Mouse (Mus musculus): ENCODE results near the gene Atp6v0a1.

The Atp6v0a1 gene

DNA sequence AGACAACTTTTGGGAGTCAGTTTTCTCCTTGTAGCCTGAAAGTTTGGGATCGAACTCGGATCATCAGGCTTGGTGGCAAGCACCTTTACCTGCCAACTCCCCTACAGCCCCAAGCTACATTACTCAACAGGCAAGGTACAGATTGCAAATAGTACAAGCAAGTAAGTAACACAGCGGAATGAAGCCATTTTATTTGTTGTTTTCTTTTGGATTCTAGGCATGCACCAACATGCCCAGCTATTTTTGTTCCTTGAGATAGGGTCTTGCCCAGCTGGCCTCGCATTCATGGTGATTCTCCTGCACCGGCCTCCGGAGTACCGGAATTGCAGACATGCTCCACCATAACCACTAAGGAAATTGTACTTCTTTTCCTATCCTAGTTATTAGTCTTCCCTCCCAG lies 36.0 kb upstream of the Atp6v0a1 start:
- no peaks in the 10 kb centered on the region for H3K36me3 ChIP-seq (ENCODE audit: insufficient read depth, low read length)
- no peak for TF ChIP-seq NANOG (IDR thresholded peaks at IDR 0.05; ENCODE audit: borderline replicate concordance, low read length)
- no peak for TF ChIP-seq POU5F1 (IDR thresholded peaks at IDR 0.05; ENCODE audit: borderline replicate concordance, low read length)
- no peak for TF ChIP-seq CTCF (conservative IDR thresholded peaks at IDR 0.05; ENCODE audit: low read length)
- H3K9me3 ChIP-seq (ENCODE audit: low read length): no peaks in the 10 kb centered on the region
- peaks cover 57% of the 10 kb centered on the region for H3K27me3 ChIP-seq (ENCODE audit: insufficient read depth, low read length)
- no peak overlapping the region for H3K4me3 ChIP-seq (replicated peaks; ENCODE audit: low read length)
- peaks cover 32% of the 10 kb centered on the region for H3K4me1 ChIP-seq (replicated peaks; ENCODE audit: low read depth, low read length)

DNA sequence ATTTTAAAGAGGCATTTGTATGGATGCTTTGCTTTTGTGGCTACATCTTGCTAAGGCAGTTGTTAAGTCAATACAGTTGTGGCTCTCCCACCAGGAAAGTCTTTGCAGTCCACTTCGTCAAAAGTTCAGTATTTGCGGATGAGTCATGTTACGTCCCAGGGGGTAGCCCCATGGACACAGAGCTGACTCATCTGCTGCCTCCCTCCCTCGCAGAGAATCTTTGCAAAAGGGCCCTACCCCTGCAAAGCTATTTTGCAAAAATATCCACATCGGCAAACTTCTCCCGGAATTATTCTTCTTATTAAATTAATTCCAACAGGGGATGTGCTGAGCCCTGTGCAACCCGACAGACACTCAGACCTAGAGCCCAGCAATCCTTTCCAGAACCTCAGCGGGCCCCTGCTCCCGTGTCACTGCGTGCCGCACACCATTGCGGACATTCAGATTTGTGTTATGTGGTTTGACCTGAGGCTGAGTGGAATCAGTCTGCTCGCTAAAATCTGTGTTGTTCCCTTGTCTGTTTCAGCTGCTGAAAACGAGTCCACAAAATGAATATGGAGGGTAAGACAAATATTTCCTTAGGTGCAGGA lies 34.8 kb upstream of the Atp6v0a1 start:
- Histone ChIP-seq H3K4me3 (replicated peaks; ENCODE audit: low read length) (no peak overlapping the region), H3K36me3 (ENCODE audit: insufficient read depth, low read length) (no peaks in the 10 kb centered on the region), H3K4me1 (replicated peaks; ENCODE audit: low read depth, low read length) (peaks cover 23% of the 10 kb centered on the region), H3K27me3 (ENCODE audit: insufficient read depth, low read length) (peaks cover 48% of the 10 kb centered on the region), H3K9me3 (ENCODE audit: low read length) (no peaks in the 10 kb centered on the region)
- TF ChIP-seq POU5F1 (IDR thresholded peaks at IDR 0.05; ENCODE audit: borderline replicate concordance, low read length) (no peak), NANOG (IDR thresholded peaks at IDR 0.05; ENCODE audit: borderline replicate concordance, low read length) (no peak), CTCF (conservative IDR thresholded peaks at IDR 0.05; ENCODE audit: low read length) (no peak)

DNA sequence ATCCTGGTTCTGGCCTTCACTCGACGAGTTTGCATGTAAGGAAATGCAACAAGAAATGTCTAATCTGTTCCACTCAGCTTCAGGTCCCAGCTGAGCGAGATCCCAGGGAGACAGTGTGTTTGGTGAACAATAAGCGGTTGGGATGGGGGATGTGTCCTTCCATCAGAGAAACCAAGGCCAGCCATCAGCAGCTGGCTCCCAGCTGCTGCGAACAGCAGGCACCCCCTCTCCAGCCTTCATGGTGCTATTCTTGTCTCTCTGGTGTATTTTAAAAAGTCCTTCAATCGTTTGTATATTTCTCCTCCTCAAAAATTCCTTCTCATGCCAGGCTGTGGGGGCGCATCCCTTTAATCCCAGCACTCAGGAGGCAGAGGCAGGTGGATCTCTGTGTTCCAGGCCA lies 34.0 kb upstream of the Atp6v0a1 start:
- Histone ChIP-seq H3K36me3 (ENCODE audit: insufficient read depth, low read length) (no peaks in the 10 kb centered on the region), H3K4me1 (replicated peaks; ENCODE audit: low read depth, low read length) (peaks cover 21% of the 10 kb centered on the region), H3K27me3 (ENCODE audit: insufficient read depth, low read length) (peaks cover 47% of the 10 kb centered on the region), H3K4me3 (replicated peaks; ENCODE audit: low read length) (no peak overlapping the region), H3K9me3 (ENCODE audit: low read length) (no peaks in the 10 kb centered on the region)
- no peak for TF ChIP-seq POU5F1 (IDR thresholded peaks at IDR 0.05; ENCODE audit: borderline replicate concordance, low read length)
- TF ChIP-seq CTCF (conservative IDR thresholded peaks at IDR 0.05; ENCODE audit: low read length): no peak
- no peak for TF ChIP-seq NANOG (IDR thresholded peaks at IDR 0.05; ENCODE audit: borderline replicate concordance, low read length)

DNA sequence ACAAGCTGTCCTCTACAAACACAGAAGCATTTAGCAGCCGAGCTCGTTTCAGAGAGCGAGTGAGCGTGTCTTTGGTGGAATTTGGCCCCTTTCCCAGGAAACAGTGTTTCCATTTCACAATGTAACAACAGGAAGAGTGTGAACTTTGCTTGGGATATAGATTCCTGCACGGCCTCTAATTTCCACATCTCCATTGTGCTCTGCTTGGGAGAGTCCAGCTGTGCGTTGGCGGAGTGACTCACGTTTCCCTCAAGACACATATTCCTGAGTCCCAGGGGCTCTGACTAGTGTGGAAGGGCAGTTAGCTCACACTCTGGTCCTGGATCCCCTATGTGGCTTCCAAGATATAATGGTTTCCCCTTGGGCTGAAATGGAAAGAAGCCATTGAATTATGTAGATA lies 29.4 kb upstream of the Atp6v0a1 start:
- Histone ChIP-seq H3K4me3 (replicated peaks; ENCODE audit: low read length) (no peak overlapping the region), H3K4me1 (replicated peaks; ENCODE audit: low read depth, low read length) (peaks cover 15% of the 10 kb centered on the region), H3K9me3 (ENCODE audit: low read length) (no peaks in the 10 kb centered on the region), H3K36me3 (ENCODE audit: insufficient read depth, low read length) (no peaks in the 10 kb centered on the region), H3K27me3 (ENCODE audit: insufficient read depth, low read length) (peaks cover 24% of the 10 kb centered on the region)
- TF ChIP-seq POU5F1 (IDR thresholded peaks at IDR 0.05; ENCODE audit: borderline replicate concordance, low read length) (no peak), NANOG (IDR thresholded peaks at IDR 0.05; ENCODE audit: borderline replicate concordance, low read length) (no peak)

DNA sequence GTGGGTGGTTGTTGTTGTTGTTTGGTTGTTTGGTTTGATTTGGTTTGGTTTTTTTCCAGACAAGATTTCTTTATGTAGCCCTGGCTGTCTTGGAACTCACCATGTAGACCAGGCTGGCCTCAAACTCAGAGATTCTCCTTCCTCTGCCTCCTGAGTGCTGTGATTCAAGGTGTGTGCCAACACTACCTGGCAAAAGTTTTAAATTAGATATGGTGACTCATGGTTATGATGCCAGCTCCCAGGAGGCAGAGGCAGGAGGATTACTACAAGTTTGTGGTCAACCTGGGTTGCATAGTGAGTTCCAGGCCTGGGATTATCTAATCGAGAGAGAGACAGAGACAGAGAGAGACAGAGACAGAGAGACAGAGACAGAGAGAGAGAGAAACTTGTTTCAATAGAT lies 28.8 kb upstream of the Atp6v0a1 start:
- TF ChIP-seq CTCF (conservative IDR thresholded peaks at IDR 0.05; ENCODE audit: low read length) (no peak), POU5F1 (IDR thresholded peaks at IDR 0.05; ENCODE audit: borderline replicate concordance, low read length) (no peak), NANOG (IDR thresholded peaks at IDR 0.05; ENCODE audit: borderline replicate concordance, low read length) (no peak)

GRCm38 (mm10) chr11:100981236-100981635 lies 28.0 kb upstream of the Atp6v0a1 start:
- Histone ChIP-seq H3K36me3 (ENCODE audit: insufficient read depth, low read length) (no peaks in the 10 kb centered on the region), H3K9me3 (ENCODE audit: low read length) (no peaks in the 10 kb centered on the region), H3K4me1 (replicated peaks; ENCODE audit: low read depth, low read length) (peaks cover 14% of the 10 kb centered on the region), H3K27me3 (ENCODE audit: insufficient read depth, low read length) (peaks cover 24% of the 10 kb centered on the region), H3K4me3 (replicated peaks; ENCODE audit: low read length) (no peak overlapping the region)
- no peak for TF ChIP-seq CTCF (conservative IDR thresholded peaks at IDR 0.05; ENCODE audit: low read length)
- no peak for TF ChIP-seq NANOG (IDR thresholded peaks at IDR 0.05; ENCODE audit: borderline replicate concordance, low read length)
- TF ChIP-seq POU5F1 (IDR thresholded peaks at IDR 0.05; ENCODE audit: borderline replicate concordance, low read length): no peak

More for the DNA sequence above, 28.8 kb upstream of the Atp6v0a1 start:
- H3K27me3 ChIP-seq (ENCODE audit: insufficient read depth, low read length): peaks cover 24% of the 10 kb centered on the region
- no peaks in the 10 kb centered on the region for H3K9me3 ChIP-seq (ENCODE audit: low read length)
- H3K4me1 ChIP-seq (replicated peaks; ENCODE audit: low read depth, low read length): peaks cover 12% of the 10 kb centered on the region
- H3K4me3 ChIP-seq (replicated peaks; ENCODE audit: low read length): no peak overlapping the region
- H3K36me3 ChIP-seq (ENCODE audit: insufficient read depth, low read length): no peaks in the 10 kb centered on the region

DNA sequence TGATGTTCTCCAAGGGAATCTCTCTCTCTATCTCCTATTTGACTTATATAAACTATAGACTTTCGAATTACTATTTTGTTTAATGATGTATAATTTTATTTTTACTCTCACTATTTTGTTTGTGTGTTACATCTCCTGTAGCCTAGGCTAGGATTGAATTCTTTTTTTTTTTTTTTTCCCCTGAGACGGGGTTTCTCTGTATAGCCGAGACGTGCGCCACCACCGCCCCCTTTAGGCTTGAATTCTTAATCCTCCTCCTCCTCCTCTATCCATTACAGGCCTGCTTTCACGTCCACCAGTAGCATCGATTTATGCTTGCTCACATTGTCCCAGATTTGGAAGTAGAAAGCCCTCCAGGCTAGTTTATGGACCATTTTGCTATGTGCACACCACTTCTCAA lies 27.2 kb upstream of the Atp6v0a1 start:
- Histone ChIP-seq H3K4me1 (replicated peaks; ENCODE audit: low read depth, low read length) (peaks cover 17% of the 10 kb centered on the region), H3K4me3 (replicated peaks; ENCODE audit: low read length) (no peak overlapping the region), H3K27me3 (ENCODE audit: insufficient read depth, low read length) (peaks cover 24% of the 10 kb centered on the region), H3K36me3 (ENCODE audit: insufficient read depth, low read length) (no peaks in the 10 kb centered on the region), H3K9me3 (ENCODE audit: low read length) (no peaks in the 10 kb centered on the region)
- TF ChIP-seq CTCF (conservative IDR thresholded peaks at IDR 0.05; ENCODE audit: low read length): no peak
- no peak for TF ChIP-seq NANOG (IDR thresholded peaks at IDR 0.05; ENCODE audit: borderline replicate concordance, low read length)
- TF ChIP-seq POU5F1 (IDR thresholded peaks at IDR 0.05; ENCODE audit: borderline replicate concordance, low read length): no peak

DNA sequence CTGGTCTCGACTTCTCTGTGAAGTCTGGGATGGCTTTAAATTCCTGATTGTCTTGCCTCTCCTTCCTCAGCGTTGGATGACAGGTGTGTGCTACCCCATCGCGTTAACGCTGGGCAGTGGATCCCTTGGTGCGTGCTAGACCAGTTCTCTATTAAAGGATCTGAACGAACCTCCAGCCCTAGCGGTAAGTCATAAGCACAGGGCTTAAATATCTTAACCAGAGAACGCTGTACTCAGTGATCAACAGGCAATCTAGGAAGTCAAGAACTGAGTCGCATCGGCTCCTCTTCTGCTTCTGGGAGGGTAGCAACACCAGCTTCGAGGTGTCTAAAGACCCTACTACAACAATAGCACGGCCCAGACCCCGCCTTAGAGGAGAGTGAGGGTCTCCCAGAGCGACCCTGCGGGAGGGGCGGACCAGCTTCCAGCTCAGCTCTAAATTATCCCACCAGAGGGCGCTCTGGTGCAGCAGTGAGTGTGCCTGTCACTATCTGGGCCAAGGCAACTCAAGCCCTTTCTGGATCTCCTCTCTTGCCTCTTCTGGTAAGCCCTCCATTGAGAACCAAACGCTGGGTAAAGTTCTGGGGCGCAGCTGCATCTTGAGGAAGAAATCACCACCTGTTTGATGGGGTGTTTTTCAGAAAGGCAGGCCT lies 26.0 kb upstream of the Atp6v0a1 start:
- TF ChIP-seq CTCF (conservative IDR thresholded peaks at IDR 0.05; ENCODE audit: low read length) (peak; percentile 81), POU5F1 (IDR thresholded peaks at IDR 0.05; ENCODE audit: borderline replicate concordance, low read length) (no peak), NANOG (IDR thresholded peaks at IDR 0.05; ENCODE audit: borderline replicate concordance, low read length) (no peak)
- H3K4me1 ChIP-seq (replicated peaks; ENCODE audit: low read depth, low read length): peaks cover 17% of the 10 kb centered on the region
- peaks cover 24% of the 10 kb centered on the region for H3K27me3 ChIP-seq (ENCODE audit: insufficient read depth, low read length)
- H3K4me3 ChIP-seq (replicated peaks; ENCODE audit: low read length): peak overlapping the region; percentile 46; the same call in 1 of the 2 replicates
- H3K9me3 ChIP-seq (ENCODE audit: low read length): no peaks in the 10 kb centered on the region
- H3K36me3 ChIP-seq (ENCODE audit: insufficient read depth, low read length): no peaks in the 10 kb centered on the region

- TF ChIP-seq CTCF (conservative IDR thresholded peaks at IDR 0.05; ENCODE audit: low read length) (no peak), NANOG (IDR thresholded peaks at IDR 0.05; ENCODE audit: borderline replicate concordance, low read length) (no peak), POU5F1 (IDR thresholded peaks at IDR 0.05; ENCODE audit: borderline replicate concordance, low read length) (no peak)
- Histone ChIP-seq H3K9me3 (ENCODE audit: low read length) (no peaks in the 10 kb centered on the region), H3K4me1 (replicated peaks; ENCODE audit: low read depth, low read length) (peaks cover 17% of the 10 kb centered on the region), H3K4me3 (replicated peaks; ENCODE audit: low read length) (no peak overlapping the region), H3K27me3 (ENCODE audit: insufficient read depth, low read length) (peaks cover 24% of the 10 kb centered on the region), H3K36me3 (ENCODE audit: insufficient read depth, low read length) (no peaks in the 10 kb centered on the region)
Measured at GRCm38 (mm10) chr11:100983778-100984131, 25.5 kb upstream of the Atp6v0a1 start.

Data from E14TG2a.4 (cell line).